Mouse (Mus musculus) kidney, embryonic 14.5 days (tissue): ENCODE measurements around the gene Ephb3. TPM values are rescaled to one million over a fixed set of nuclear protein-coding genes. Genes with fewer than 3 reads are reported as not detected.
A peak's percentile ranks its signal among the peaks of the same experiment; 100 is the strongest.

Experiments
- ATAC-seq: fragments of 200-750 bp; cut with Nextera tagmentation; 2 replicates; pipeline ENCODE4 v1.8.0; 2017; ENCODE audit warnings: moderate number of reproducible peaks, mild to moderate bottlenecking, moderate TSS enrichment, moderate library complexity; ENCODE audit not compliant: low FRiP score, low TSS enrichment
- H3K27ac ChIP-seq: fragments of 300-500 bp; sonication (generic); 2 replicates; pipeline ENCODE4 v1.5.1; 2014; ENCODE audit warnings: low read depth, mild to moderate bottlenecking, low read length, moderate library complexity, mixed read lengths
- H3K27me3 ChIP-seq: fragments of 300-500 bp; sonication (generic); 2 replicates; pipeline ENCODE4 v1.6.1; 2014; ENCODE audit warnings: mild to moderate bottlenecking, low read length; ENCODE audit not compliant: control insufficient read depth, insufficient read depth
- H3K36me3 ChIP-seq: fragments of 300-500 bp; sonication (generic); 2 replicates; pipeline ENCODE4 v1.6.1; 2014; ENCODE audit warnings: low read length, mixed read lengths; ENCODE audit not compliant: control insufficient read depth, insufficient read depth
- H3K4me1 ChIP-seq: fragments of 300-500 bp; sonication (generic); 2 replicates; pipeline ENCODE4 v1.6.1; 2014; ENCODE audit warnings: low read length, mixed read lengths; ENCODE audit not compliant: control insufficient read depth, insufficient read depth
- H3K4me2 ChIP-seq: fragments of 300-500 bp; sonication (generic); replicated peaks from 2 replicates; pipeline ENCODE4 v1.6.1; 2014; ENCODE audit warnings: low read depth, mild to moderate bottlenecking, low read length
- H3K4me3 ChIP-seq: fragments of 300-500 bp; sonication (generic); 2 replicates; pipeline ENCODE4 v1.5.1; 2014; ENCODE audit warnings: mild to moderate bottlenecking, low read length
- H3K9ac ChIP-seq: fragments of 300-500 bp; sonication (generic); 2 replicates; pipeline ENCODE4 v1.6.1; 2014; ENCODE audit warnings: low read depth, mild to moderate bottlenecking, low read length, moderate library complexity
- H3K9me3 ChIP-seq: fragments of 300-500 bp; sonication (generic); 2 replicates; pipeline ENCODE4 v1.6.1; 2016; ENCODE audit warnings: low read length; ENCODE audit not compliant: control insufficient read depth
- WGBS: fragments of 180-500 bp; shearing (Covaris S2); extraction: QIAGEN DNeasy Blood & Tissue Kit; methylation state at CpG from one replicate; pipeline ENCODE4 v1.1.7; 2014; 5-methylcytosine and 5-hydroxymethylcytosine counted together
- microRNA-seq: library from miRNA; unstranded; fragments of <30 nt; microRNA quantifications from one replicate; pipeline ENCODE4, GENCODE M21; 2016
- polyA plus RNA-seq: library from polyadenylated mRNA; unstranded; fragments of >200 nt; fragmentation: Nextera tagmentation; extraction: Ambion mirVana; gene quantifications from 2 replicates; pipeline ENCODE4 v1.2.1, GENCODE M21; 2014

The Ephb3 gene
- polyA plus RNA-seq, 1 experiment from 2014 or later = 12.8 TPM

- 78% methylated on average over 7 of the region's 7 CpGs for WGBS
Observed at GRCm38 (mm10) chr16:21265417-21265816, 60.9 kb downstream of the Ephb3 start.

GRCm38 (mm10) chr16:21269775-21270174 lies 65.2 kb downstream of the Ephb3 start:
- no peak for ATAC-seq
- no peak overlapping the region for H3K4me2 ChIP-seq
- no peak overlapping the region for H3K9ac ChIP-seq
- no peaks in the 10 kb centered on the region; the same call in 1 of the 2 replicates for H3K27me3 ChIP-seq
- WGBS = 55% methylated on average over 8 of the region's 8 CpGs
- H3K27ac ChIP-seq = no peak overlapping the region
- no peak overlapping the region for H3K4me3 ChIP-seq
- H3K4me1 ChIP-seq = peaks cover 21% of the 10 kb centered on the region
- H3K9me3 ChIP-seq = no peaks in the 10 kb centered on the region
- no peaks in the 10 kb centered on the region for H3K36me3 ChIP-seq

More at GRCm38 (mm10) chr16:21265417-21265816, 60.9 kb downstream of the Ephb3 start:
- H3K4me2 ChIP-seq = no peak overlapping the region
- no peaks in the 10 kb centered on the region for H3K9me3 ChIP-seq
- no peak for ATAC-seq
- no peaks in the 10 kb centered on the region for H3K4me1 ChIP-seq
- 0 out of 2 replicates have a peak, but pooled peaks cover 4% of the 10 kb centered on the region for H3K27me3 ChIP-seq
- H3K27ac ChIP-seq = no peak overlapping the region
- no peak overlapping the region for H3K9ac ChIP-seq
- no peak overlapping the region for H3K4me3 ChIP-seq
- no peaks in the 10 kb centered on the region for H3K36me3 ChIP-seq

GRCm38 (mm10) chr16:21271773-21272247 lies 67.3 kb downstream of the Ephb3 start:
- Histone ChIP-seq H3K9me3 (no peaks in the 10 kb centered on the region), H3K36me3 (no peaks in the 10 kb centered on the region), H3K27ac (no peak overlapping the region), H3K27me3 (no peaks in the 10 kb centered on the region; the same call in 1 of the 2 replicates), H3K4me1 (peaks cover 22% of the 10 kb centered on the region), H3K9ac (no peak overlapping the region), H3K4me3 (no peak overlapping the region), H3K4me2 (no peak overlapping the region)
- 0 out of 2 replicates have a peak, but pooled peaks have one; percentile 28 for ATAC-seq
- 47% methylated on average over 6 of the region's 6 CpGs for WGBS

GRCm38 (mm10) chr16:21272748-21273147 lies 68.2 kb downstream of the Ephb3 start:
- Histone ChIP-seq H3K36me3 (no peaks in the 10 kb centered on the region), H3K4me1 (peaks cover 22% of the 10 kb centered on the region), H3K4me3 (no peak overlapping the region), H3K9ac (no peak overlapping the region), H3K27ac (no peak overlapping the region), H3K27me3 (no peaks in the 10 kb centered on the region; the same call in 1 of the 2 replicates), H3K9me3 (no peaks in the 10 kb centered on the region), H3K4me2 (no peak overlapping the region)
- no peak for ATAC-seq
- 60% methylated on average over 4 of the region's 4 CpGs for WGBS

Small RNA genes lying within 50 kb of the gene (microRNA-seq; reads per million reads assigned to microRNA genes)
- not detected for gene Mir7680

Other genes with a start within 250 kb of the Ephb3 start
- gene Teddm3, start 50.8 kb upstream of the Ephb3 start, polyA plus RNA-seq = not detected in 2 replicates
- gene Vps8, start 218.4 kb downstream of the Ephb3 start, polyA plus RNA-seq = 6.1 and 14.2 TPM in 2 replicates